9 mouse cellular contexts compared by ENCODE assay signal in the genomic region with DNA sequence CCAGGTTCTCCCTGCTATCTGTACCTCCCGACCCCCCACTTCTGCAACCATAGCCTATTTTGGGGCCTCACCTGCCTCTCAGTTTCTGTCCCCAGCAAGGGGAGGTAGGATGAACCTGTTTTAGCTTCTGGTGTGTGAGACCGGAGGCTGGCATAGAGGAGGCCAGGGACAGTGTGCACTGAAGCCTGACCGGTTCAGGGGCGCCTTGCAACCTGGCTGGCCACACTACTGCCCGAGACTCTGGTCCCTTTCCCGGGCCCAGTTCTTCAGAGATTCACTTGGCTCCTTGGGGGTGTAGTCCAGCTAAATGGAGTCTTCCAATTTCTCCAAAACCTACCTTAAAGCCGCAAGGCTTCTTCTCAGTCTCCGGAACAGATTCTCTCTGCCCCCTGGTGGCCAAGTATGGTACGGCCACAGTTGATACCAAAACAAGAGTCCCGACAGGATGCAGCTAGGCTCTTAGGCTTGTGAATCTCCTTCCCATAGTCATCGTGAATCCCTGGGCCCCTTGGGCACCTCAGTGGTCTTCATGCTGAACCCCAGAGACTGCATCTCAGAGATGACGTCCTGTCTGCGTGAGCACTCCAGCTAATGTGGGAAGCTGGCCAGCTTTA. TPM values are rescaled to one million over a fixed set of nuclear protein-coding genes. Genes with fewer than 3 reads are reported as not detected.
DNase-seq lines count a peak whose midpoint lies in the region; ATAC-seq lines count a peak whose summit lies in the region.
"Had no signal": no experiment of that assay in that cellular context is flagged by ENCODE, and none has a peak within 500 bp of the region (broad histone marks: within the 10 kb centered on the region; RNA-seq: fewer than 3 reads in every experiment).

No protein-coding gene starts in this region.

- H3K27ac ChIP-seq in hindbrain, embryonic 14.5 days, result no peak overlapping the region
- H3K27ac ChIP-seq: midbrain, embryonic 12.5 days had no signal

- no peaks in the 10 kb centered on the region for H3K4me1 ChIP-seq in hindbrain, embryonic 14.5 days (replicated peaks; ENCODE audit: control insufficient read depth, insufficient read depth, low read length)
- H3K4me1 ChIP-seq: midbrain, embryonic 12.5 days had no signal

- no peak for ATAC-seq in hindbrain, embryonic 14.5 days (ENCODE audit: low FRiP score)

- H3K36me3 ChIP-seq in hindbrain, embryonic 14.5 days (replicated peaks; ENCODE audit: control insufficient read depth, insufficient read depth), result no peaks in the 10 kb centered on the region
- H3K36me3 ChIP-seq: midbrain, embryonic 12.5 days had no signal

- H3K27me3 ChIP-seq in hindbrain, embryonic 14.5 days (ENCODE audit: control insufficient read depth, insufficient read depth, low read length), result no peaks in the 10 kb centered on the region

- peak; percentile 95 for DNase-seq in NIH3T3 (ENCODE audit: low read depth)
- DNase-seq in cerebellum, postnatal 10 days, result peak; percentile 95 to 98
- DNase-seq in frontal cortex, postnatal 25 days (ENCODE audit: low spot score in 2 of 2), result peak; percentile 95
- peak; percentile 96 for DNase-seq in hindbrain, embryonic 14.5 days (ENCODE audit: low spot score)
- DNase-seq in layer of hippocampus, postnatal 14 days (ENCODE audit: low spot score in 2 of 2), result peak; percentile 88 to 92
- DNase-seq in lung, postnatal 36 days, result peak; percentile 94
- peak; percentile 90 for DNase-seq in retina, postnatal 1 day
- peak; percentile 94 for DNase-seq in thymus, postnatal 4 days

- H3K9me3 ChIP-seq in hindbrain, embryonic 14.5 days (ENCODE audit: control insufficient read depth, low read length), result no peaks in the 10 kb centered on the region
- H3K9me3 ChIP-seq: midbrain, embryonic 12.5 days had no signal

- no peak overlapping the region for H3K9ac ChIP-seq in hindbrain, embryonic 14.5 days
- H3K9ac ChIP-seq: midbrain, embryonic 12.5 days had no signal

- H3K4me2 ChIP-seq in hindbrain, embryonic 14.5 days (replicated peaks), result no peak overlapping the region
- H3K4me2 ChIP-seq: midbrain, embryonic 12.5 days had no signal

- WGBS in hindbrain, embryonic 14.5 days, result 20% methylated on average over 13 of the region's 13 CpGs

- H3K4me3 ChIP-seq in hindbrain, embryonic 14.5 days (replicated peaks; ENCODE audit: low read length), result no peak overlapping the region
- H3K4me3 ChIP-seq: midbrain, embryonic 12.5 days had no signal

RNA-seq across cellular contexts. Expression of a gene that starts 22.0 kb away (rescaled TPM):
- 6.7 and 7.3 TPM in 2 replicates for polyA plus RNA-seq in hindbrain, embryonic 14.5 days (2014; fragmentation: Nextera tagmentation; extraction: Ambion mirVana)
- total RNA-seq in layer of hippocampus, postnatal 14 days (2021), result 10 to 100 TPM; 27.2 to 31.0 TPM

RNA-seq across cellular contexts. Expression of a gene that starts 48.8 kb away (rescaled TPM):
- 614 and 694 TPM in 2 replicates for polyA plus RNA-seq in hindbrain, embryonic 14.5 days (2014; fragmentation: Nextera tagmentation; extraction: Ambion mirVana)
- total RNA-seq in layer of hippocampus, postnatal 14 days (2021), result 100 to 1,000 TPM; 532 to 602 TPM

RNA-seq across cellular contexts. Expression of a gene that starts 52.5 kb away (rescaled TPM):
- polyA plus RNA-seq in hindbrain, embryonic 14.5 days (2014; fragmentation: Nextera tagmentation; extraction: Ambion mirVana), result 40.0 and 40.3 TPM in 2 replicates
- 100 to 1,000 TPM; 128 to 131 TPM for total RNA-seq in layer of hippocampus, postnatal 14 days (2021)
